Mouse (Mus musculus) embryonic facial prominence, embryonic 11.5 days (tissue): ENCODE results near the gene Fam213a. TPM values are rescaled to one million over a fixed set of nuclear protein-coding genes. Genes with fewer than 3 reads are reported as not detected.

ENCODE experiments used
- ATAC-seq: fragments of 200-750 bp; cut with Nextera tagmentation; replicated peaks from 2 replicates; pipeline ENCODE4 v1.8.0; 2017; ENCODE audit warnings: low read depth; ENCODE audit not compliant: insufficient number of reproducible peaks, low FRiP score, low TSS enrichment
- DNase-seq: peaks from one replicate; pipeline ENCODE4 v3.0.0-alpha.2; 2015; ENCODE audit warnings: low spot score
- H3K27ac ChIP-seq: fragments of 300-500 bp; sonication (generic); replicated peaks from 2 replicates; pipeline ENCODE4 v1.5.1; 2014; ENCODE audit warnings: mild to moderate bottlenecking, low read depth, low read length, control low read depth
- H3K27me3 ChIP-seq: fragments of 300-500 bp; sonication (generic); 2 replicates; pipeline ENCODE4 v1.6.1; 2014; ENCODE audit warnings: mild to moderate bottlenecking, low read length, moderate library complexity, mixed read lengths; ENCODE audit not compliant: control insufficient read depth, insufficient read depth
- H3K36me3 ChIP-seq: fragments of 300-500 bp; sonication (generic); replicated peaks from 2 replicates; pipeline ENCODE4 v1.6.1; 2014; ENCODE audit warnings: low read depth, mild to moderate bottlenecking, low read length, moderate library complexity, mixed read lengths; ENCODE audit not compliant: control insufficient read depth, insufficient read depth
- H3K4me1 ChIP-seq: fragments of 300-500 bp; sonication (generic); 2 replicates; pipeline ENCODE4 v1.6.1; 2014; ENCODE audit warnings: low read length, mixed read lengths; ENCODE audit not compliant: control insufficient read depth, insufficient read depth
- H3K4me2 ChIP-seq: fragments of 300-500 bp; sonication (generic); 2 replicates; pipeline ENCODE4 v1.6.1; 2014; ENCODE audit warnings: low read depth, mild to moderate bottlenecking, control low read depth, low read length, moderate library complexity
- H3K4me3 ChIP-seq: fragments of 300-500 bp; sonication (generic); 2 replicates; pipeline ENCODE4 v1.5.1; 2014; ENCODE audit warnings: low read depth, low read length, control low read depth
- H3K9ac ChIP-seq: fragments of 300-500 bp; sonication (generic); replicated peaks from 2 replicates; pipeline ENCODE4 v1.6.1; 2014; ENCODE audit warnings: mild to moderate bottlenecking, control low read depth, low read length
- H3K9me3 ChIP-seq: fragments of 300-500 bp; sonication (generic); replicated peaks from 2 replicates; pipeline ENCODE4 v1.6.1; 2016; ENCODE audit warnings: mild to moderate bottlenecking, low read length, inconsistent platforms, mixed read lengths; ENCODE audit not compliant: control insufficient read depth
- WGBS: fragments of 180-500 bp; shearing (Covaris S2); extraction: QIAGEN DNeasy Blood & Tissue Kit; methylation state at CpG from one replicate; pipeline ENCODE4 v1.1.7; 2014; 5-methylcytosine and 5-hydroxymethylcytosine counted together
- polyA plus RNA-seq: library from polyadenylated mRNA; unstranded; fragments of >200 nt; fragmentation: Nextera tagmentation; extraction: Ambion mirVana; gene quantifications from 2 replicates; pipeline ENCODE4 v1.2.1, GENCODE M21; 2014

The Fam213a gene
- polyA plus RNA-seq, 1 experiment from 2014 or later, result 33.1 TPM

DNA sequence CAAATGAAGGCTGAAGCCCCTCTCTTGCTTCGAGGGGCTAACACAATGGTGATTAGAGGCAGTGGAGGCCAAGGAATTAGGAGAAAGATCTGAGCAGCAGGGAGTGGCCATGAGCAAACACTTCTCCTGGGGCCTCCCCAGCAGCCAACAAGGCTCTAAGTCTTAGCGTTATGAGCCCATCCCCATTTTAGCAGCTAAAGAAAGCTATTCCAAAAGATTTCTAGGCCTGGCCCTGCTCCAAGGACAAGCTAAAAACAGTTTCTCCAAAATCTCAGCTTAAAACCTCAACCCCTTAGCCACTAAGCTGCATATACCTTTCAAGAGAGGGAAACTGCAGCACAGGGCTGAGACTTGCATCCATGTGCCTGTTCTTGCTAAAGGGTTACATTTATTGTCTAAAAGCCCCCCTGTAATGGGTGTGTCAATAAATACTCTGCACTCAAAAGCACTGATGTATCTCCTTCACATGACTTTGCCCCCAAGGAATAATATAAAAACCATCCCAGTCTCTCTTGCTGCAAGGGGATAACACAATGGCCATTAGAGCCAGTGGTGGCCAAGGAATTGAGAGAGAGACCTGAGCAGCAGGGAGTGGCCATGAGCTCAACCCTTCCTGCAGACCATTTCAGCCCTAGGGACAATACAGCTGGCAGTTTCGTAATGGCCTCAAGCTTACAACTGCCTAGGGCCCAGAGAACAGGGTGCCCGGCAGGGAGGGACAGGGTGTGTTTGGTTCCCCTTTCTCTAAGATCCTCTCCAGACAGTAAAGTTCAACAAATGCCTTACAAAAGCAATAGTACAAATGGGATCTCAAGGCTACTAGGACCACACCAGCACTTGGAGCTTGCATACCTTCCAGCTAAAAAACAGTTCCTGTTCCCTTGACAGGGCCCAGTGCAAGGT lies 55.3 kb downstream of the Fam213a start:
- H3K9ac ChIP-seq, result no peak overlapping the region
- H3K4me3 ChIP-seq, result no peak overlapping the region
- no peaks in the 10 kb centered on the region for H3K9me3 ChIP-seq
- no peak overlapping the region for H3K4me2 ChIP-seq
- DNase-seq (no peak), ATAC-seq (no peak)
- H3K27me3 ChIP-seq, result no peaks in the 10 kb centered on the region
- H3K36me3 ChIP-seq, result no peaks in the 10 kb centered on the region
- WGBS, result 29% methylated on average over 4 of the region's 4 CpGs
- H3K4me1 ChIP-seq, result peaks cover 17% of the 10 kb centered on the region; the same call in 1 of the 2 replicates
- peak overlapping the region; percentile 60; the same call in 1 of the 2 replicates for H3K27ac ChIP-seq

GRCm38 (mm10) chr14:40957607-40958006 lies 56.0 kb downstream of the Fam213a start:
- Histone ChIP-seq H3K4me3 (no peak overlapping the region), H3K27ac (no peak overlapping the region), H3K9ac (no peak overlapping the region), H3K36me3 (no peaks in the 10 kb centered on the region), H3K4me1 (peaks cover 17% of the 10 kb centered on the region; the same call in 1 of the 2 replicates), H3K27me3 (no peaks in the 10 kb centered on the region), H3K9me3 (no peaks in the 10 kb centered on the region), H3K4me2 (no peak overlapping the region)
- ATAC-seq (no peak), DNase-seq (peak; percentile 69)
- WGBS, result 41% methylated on average over 3 of the region's 3 CpGs

DNA sequence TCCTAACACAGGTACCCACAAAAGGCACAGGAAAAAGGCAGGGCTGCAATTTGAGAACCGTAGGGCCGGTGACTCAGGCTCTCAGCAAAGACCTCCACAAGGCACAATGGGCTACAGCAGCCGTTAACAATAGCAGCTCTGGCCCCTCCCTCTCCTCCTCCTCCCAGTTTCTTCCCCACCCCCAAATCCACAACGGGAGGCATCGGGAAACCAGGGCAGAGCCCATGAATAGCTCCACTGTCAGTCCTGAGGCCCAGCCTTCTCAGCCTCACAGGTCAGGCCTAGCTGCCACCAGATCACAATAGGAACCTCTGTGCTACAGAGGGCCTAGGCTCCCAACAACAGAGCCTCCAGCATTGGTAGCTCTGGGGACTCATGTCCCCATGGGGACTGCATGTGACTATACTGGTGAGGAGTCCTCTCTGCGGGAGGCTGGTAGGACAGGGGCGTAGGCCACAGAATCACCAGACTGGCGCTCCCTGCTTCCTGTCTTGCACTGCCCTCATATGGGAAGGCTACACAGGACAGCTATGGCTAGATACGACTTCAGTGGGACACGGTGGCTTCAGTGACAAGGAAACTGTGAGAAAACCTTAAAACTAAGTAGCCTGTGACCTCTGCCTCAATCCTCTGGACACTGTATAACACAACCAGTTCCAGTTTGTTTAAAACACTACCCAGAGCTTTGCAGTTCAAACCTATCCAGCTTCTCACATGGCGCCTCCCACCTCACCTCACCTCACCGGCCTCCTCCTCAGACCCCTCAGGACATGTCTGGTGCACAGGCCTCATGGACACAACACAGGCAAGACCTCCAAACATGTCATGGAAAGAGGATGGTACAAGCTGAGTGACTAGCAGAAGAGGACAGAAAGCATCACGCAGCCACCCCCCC lies 57.1 kb downstream of the Fam213a start:
- Histone ChIP-seq H3K4me3 (no peak overlapping the region), H3K9me3 (no peaks in the 10 kb centered on the region), H3K9ac (peak overlapping the region; percentile 53), H3K27ac (peak overlapping the region; percentile 83), H3K27me3 (no peaks in the 10 kb centered on the region), H3K36me3 (no peaks in the 10 kb centered on the region), H3K4me2 (no peak overlapping the region; the same call in 1 of the 2 replicates), H3K4me1 (peaks cover 17% of the 10 kb centered on the region; the same call in 1 of the 2 replicates)
- WGBS, result 22% methylated on average over 13 of the region's 13 CpGs
- ATAC-seq (peak; percentile 93), DNase-seq (peak; percentile 77)

- Histone ChIP-seq H3K36me3 (no peaks in the 10 kb centered on the region), H3K9ac (peak overlapping the region; percentile 53), H3K9me3 (no peaks in the 10 kb centered on the region), H3K27me3 (no peaks in the 10 kb centered on the region), H3K4me2 (peak overlapping the region; percentile 26), H3K4me3 (no peak overlapping the region), H3K27ac (peak overlapping the region; percentile 83), H3K4me1 (peaks cover 17% of the 10 kb centered on the region; the same call in 1 of the 2 replicates)
- 13% methylated on average over 10 of the region's 10 CpGs for WGBS
- DNase-seq, result peak; percentile 45
- peak; percentile 17 for ATAC-seq
Observed at GRCm38 (mm10) chr14:40955596-40956251, 57.9 kb downstream of the Fam213a start.

- H3K9me3 ChIP-seq, result no peaks in the 10 kb centered on the region
- no peaks in the 10 kb centered on the region for H3K36me3 ChIP-seq
- H3K27me3 ChIP-seq, result no peaks in the 10 kb centered on the region
- peak overlapping the region; percentile 83; the same call in 1 of the 2 replicates for H3K27ac ChIP-seq
- no peak overlapping the region for H3K4me3 ChIP-seq
- no peak for ATAC-seq
- WGBS, result 44% methylated on average over 1 of the region's 1 CpGs
- no peak overlapping the region for H3K9ac ChIP-seq
- H3K4me1 ChIP-seq, result peaks cover 17% of the 10 kb centered on the region; the same call in 1 of the 2 replicates
- no peak for DNase-seq
- no peak overlapping the region for H3K4me2 ChIP-seq
Observed at GRCm38 (mm10) chr14:40955146-40955545, 58.4 kb downstream of the Fam213a start.

DNA sequence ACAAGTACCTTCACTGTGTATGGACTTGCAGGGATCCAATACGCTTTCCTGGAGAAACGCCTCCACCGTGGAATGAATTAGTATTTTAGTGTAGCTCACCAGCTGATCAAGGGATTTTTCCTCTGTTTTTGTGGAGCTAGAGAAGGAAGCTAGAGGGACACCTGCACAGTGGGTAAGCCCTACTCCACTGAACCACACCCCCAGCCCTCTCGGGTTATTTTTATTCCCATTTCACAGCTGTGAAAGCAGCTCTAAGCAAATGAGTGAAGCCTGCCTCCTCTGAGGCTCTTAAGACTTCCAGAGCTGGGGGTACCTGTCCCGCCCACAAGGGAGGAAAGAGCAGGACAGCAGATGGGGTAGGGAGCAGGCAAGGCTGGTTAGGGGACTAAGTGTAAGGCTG lies 60.2 kb downstream of the Fam213a start:
- Histone ChIP-seq H3K27ac (no peak overlapping the region), H3K4me2 (no peak overlapping the region), H3K4me3 (no peak overlapping the region), H3K9me3 (no peaks in the 10 kb centered on the region), H3K9ac (no peak overlapping the region), H3K36me3 (no peaks in the 10 kb centered on the region), H3K27me3 (no peaks in the 10 kb centered on the region), H3K4me1 (peaks cover 14% of the 10 kb centered on the region; the same call in 1 of the 2 replicates)
- no peak for DNase-seq
- WGBS, result 54% methylated on average over 5 of the region's 5 CpGs
- no peak for ATAC-seq

GRCm38 (mm10) chr14:40952715-40953114 lies 60.9 kb downstream of the Fam213a start:
- Histone ChIP-seq H3K4me2 (no peak overlapping the region), H3K9me3 (no peaks in the 10 kb centered on the region), H3K4me1 (peaks cover 11% of the 10 kb centered on the region; the same call in 1 of the 2 replicates), H3K36me3 (no peaks in the 10 kb centered on the region), H3K27ac (no peak overlapping the region), H3K9ac (no peak overlapping the region), H3K4me3 (no peak overlapping the region), H3K27me3 (no peaks in the 10 kb centered on the region)
- ATAC-seq, result no peak
- peak; percentile 79 for DNase-seq
- WGBS, result 19% methylated on average over 2 of the region's 2 CpGs
